Mouse (Mus musculus): ENCODE results near the gene Col2a1.
A peak's percentile ranks its signal among the peaks of the same experiment; 100 is the strongest.

Col2a1 gene

DNA sequence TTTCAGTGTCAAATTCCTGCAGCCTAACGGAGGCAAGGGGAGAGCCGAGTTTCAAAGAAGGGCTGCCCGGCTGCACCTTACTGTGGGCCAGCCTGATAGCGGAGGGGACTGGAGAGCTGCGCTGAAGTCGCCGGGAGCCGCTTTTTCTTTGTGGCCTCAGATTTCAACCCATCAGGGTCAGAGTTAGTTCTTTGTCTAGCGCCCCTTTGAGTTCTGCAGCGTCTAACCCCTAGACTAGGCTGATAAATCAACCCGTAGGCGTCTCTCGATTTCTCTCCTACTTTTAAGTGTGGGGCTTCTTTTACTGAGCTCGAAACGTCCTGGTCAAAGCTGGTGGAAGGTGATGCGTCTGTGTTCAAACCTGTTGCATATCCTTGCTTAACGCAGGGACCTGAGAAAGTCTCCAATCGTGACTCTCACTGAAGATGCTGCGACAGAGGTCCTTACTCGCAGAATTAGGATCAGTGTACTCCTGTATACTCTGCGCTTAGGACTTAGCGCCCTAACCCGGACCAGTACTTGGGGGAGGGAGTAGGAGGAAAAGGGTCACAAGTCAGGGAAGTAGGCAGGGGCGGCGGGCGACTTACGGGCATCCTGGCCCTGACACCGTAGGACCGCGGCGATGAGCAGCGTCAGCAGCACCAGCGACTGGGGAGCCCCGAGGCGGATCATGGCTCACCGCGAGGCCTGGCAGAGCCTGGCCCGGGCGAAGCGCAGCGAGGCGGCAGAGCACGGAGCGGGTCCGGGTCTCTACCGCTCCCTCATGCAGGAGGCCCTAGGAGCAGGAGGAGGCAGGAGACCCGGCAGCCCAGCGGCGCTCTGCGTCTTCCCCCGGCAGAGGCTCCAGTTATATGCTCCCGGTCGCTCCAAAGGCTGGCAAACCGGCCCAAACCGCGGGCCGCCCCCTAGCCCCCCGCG is at the start of gene Col2a1:
TSS of gene Col2a1 (minus strand) at position 874 of the 918 bp plus-strand sequence.
- DNase-seq (ENCODE audit: low spot score): no peak

- DNase-seq (ENCODE audit: low spot score): no peak
These were observed 47.2 kb upstream of the Col2a1 start for GRCm38 (mm10) chr15:98051685-98052084.

- DNase-seq (ENCODE audit: low spot score): no peak
These were observed 44.6 kb upstream of the Col2a1 start for GRCm38 (mm10) chr15:98048918-98049700.

DNA sequence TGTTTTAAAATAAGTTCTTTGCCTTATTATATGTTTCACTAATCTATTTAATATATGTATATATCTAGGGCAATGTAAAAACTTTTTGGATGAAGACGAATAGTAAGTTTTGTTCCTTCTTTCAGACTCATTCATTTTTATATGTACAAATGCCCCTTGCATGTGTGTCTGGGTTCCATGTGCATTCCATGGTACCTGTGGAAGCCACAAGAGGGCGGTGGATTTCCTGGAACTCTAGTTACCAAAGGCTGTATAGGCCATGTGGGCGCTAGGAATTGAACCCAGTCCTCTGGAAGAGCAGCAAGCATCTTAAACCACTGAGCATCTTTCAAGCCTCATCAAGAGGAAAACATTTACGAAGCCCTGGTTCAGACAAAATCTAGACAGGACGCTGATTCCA is 39.9 kb upstream of the Col2a1 start:
- DNase-seq (ENCODE audit: low spot score): no peak

DNA sequence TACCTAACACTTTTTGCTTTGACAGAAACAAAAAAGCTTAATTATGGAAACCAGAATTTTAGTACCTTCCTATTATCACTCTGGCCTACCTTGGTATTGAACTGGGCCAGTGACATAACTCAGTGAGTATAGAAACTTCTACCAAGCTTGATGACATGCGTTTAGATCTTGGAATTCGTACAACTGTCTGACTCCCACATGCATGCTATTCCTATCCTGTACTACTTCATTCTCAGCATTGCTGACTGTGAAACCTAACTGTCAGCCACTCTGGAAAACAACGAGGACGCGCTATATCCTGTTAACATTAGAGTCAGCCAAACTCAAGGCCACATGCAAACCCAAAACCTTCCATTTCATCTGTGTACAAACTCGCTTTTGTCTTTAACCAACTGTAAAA is 39.5 kb upstream of the Col2a1 start:
- DNase-seq (ENCODE audit: low spot score): no peak

GRCm38 (mm10) chr15:98042508-98042907 is 38.0 kb upstream of the Col2a1 start:
- DNase-seq (ENCODE audit: low spot score): no peak

DNA sequence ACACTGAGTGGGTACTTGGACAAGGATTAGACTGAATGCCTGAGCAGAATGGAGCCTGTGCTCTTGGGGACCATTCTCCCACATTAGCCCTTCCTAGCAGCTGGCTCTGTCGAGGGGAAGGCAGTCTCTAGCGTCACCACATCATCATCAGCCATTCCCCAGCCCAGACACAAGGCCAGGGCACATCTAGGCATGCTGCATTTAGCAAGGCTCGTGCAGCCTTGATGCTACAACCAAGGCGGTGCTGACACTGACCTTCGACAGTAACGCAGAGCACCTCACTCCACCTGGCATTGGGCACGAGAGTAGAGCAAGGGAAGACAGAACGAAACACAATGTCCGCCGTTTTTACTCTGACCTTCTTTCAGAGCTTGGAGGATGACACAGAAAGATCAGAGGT is 35.2 kb upstream of the Col2a1 start:
- no peak for DNase-seq (ENCODE audit: low spot score)

DNA sequence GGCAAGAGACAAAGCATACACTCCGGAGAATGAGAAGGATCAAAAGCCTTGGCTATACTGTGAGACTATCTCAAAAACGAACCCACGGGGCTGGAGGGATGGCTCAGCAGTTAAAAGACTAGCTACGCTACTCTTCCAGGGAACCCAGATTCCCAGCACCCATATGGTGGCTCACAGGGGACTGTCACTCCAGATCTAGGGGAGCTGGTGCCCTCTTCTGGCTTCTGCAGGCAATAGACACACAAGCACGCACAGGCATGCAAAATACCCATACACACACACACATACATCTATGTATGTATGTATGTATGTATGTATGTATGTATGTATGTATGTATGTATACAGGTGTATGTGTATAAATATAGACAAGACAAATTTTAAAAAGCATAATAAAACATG is 32.1 kb upstream of the Col2a1 start:
- DNase-seq (ENCODE audit: low spot score): no peak

GRCm38 (mm10) chr15:98035076-98035755 is 30.7 kb upstream of the Col2a1 start:
- DNase-seq (ENCODE audit: low spot score): no peak

- DNase-seq (ENCODE audit: low spot score): no peak
These were observed 28.8 kb upstream of the Col2a1 start for GRCm38 (mm10) chr15:98033233-98033748.

GRCm38 (mm10) chr15:98029798-98030197 is 25.3 kb upstream of the Col2a1 start:
- DNase-seq (ENCODE audit: low spot score): no peak

DNA sequence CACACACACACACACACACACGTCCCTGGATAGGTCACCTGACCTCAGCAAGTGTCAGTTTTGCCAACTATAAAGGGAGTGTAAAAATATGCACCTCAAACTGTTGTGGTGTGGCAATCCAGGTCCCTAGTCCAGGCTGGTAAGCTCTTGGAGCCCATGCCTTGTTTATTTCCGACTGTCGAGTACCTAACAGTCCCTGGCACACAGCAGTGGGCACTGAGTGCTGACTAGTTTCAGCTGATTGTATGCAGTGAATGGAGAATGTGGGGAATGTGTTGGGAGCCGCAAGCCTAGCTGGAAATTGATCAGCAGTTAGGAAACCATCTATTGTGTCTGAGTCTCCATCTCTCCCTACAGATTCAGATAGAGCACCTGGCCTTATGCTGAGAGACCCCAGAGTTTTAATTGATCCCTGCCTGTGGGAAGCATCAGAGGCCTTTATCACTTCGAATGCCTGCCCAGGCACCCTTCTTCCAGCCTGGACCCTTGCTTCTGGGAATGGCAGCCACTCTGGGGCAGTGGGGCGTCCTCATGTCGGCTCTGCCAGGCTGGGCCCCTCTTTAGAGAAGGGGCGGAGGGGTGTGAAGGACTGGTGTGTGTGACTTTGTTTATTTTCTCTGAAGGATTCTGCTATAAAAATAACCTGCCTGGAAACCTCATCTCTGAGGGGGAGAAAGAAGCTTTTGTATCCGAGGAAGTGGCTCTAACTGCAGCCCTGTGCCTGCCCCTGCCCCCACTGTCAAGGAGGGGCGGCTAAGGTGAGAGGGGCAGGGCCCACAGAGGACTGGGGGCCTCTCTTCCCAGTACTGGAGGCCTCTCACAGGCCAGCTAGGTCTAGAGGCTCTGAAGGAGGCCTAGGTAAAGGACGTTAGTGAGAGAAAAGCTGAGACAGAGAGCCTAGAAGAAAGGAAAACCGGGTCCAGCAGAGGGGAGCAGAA is 22.7 kb upstream of the Col2a1 start:
- DNase-seq (ENCODE audit: low spot score): peak; percentile 27

DNA sequence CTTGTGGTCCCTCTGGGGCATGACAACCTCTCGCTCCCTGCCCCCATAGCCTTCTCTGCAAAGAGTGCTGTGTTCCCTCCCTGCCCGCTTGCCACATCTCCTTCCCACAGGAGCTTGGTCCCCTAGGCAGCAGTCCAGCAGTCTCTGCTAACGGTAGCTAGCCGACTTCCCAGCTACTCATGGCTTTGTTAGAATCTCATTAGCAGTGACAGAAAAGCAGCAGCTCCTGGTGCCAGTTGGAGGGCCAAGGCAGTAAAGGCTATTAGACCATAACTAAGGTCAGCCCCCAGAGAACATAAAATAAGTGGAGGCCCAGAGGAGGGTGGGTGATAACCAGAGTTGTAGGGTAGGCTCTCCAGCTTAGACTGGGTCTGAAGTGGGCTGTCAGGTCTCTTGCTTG is 21.1 kb upstream of the Col2a1 start:
- DNase-seq (ENCODE audit: low spot score): no peak

- DNase-seq (ENCODE audit: low spot score): no peak
These were observed 18.6 kb upstream of the Col2a1 start for GRCm38 (mm10) chr15:98023137-98023536.

DNA sequence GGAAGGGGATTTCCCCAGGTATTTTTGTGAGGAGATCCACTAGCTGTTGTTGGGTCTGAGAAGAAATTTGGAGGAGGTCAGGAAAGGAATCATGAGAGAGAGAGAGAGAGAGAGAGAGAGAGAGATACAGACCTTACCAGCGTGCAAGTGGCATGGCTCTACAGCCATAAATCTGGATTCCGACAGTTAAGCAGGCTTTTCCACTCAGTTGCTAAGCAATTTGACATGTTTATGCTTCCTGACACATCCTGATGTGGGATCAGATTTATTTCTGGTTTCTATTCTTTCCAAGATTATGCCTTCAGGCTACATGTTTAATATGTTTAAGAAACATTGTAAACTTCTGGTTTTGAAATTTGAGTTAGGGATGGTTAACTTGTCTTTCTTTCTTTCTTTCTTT is 17.4 kb upstream of the Col2a1 start:
- DNase-seq (ENCODE audit: low spot score): no peak

- DNase-seq (ENCODE audit: low spot score): no peak
These were observed 14.6 kb upstream of the Col2a1 start for GRCm38 (mm10) chr15:98019047-98019446.

GRCm38 (mm10) chr15:98017925-98018324 is 13.4 kb upstream of the Col2a1 start:
- no peak for DNase-seq (ENCODE audit: low spot score)

DNA sequence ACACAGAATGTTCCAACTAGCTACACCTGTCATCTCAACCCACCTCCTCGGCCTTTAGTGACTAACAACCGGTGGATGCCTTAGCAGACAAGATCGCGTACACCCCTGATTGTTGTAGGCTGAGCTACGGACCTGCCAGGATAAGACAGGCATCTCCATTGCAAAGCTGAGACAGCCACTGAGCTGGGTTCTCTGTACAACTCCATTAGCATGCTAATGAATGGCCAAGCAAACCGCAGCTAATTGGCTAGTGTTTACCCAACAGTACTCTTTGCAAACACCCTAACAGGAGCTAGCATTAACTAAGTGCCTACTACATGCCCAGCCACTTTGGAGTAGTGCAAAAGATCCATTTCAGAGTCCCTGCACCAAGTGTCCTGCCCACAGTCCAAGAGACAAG is 8.3 kb upstream of the Col2a1 start:
- no peak for DNase-seq (ENCODE audit: low spot score)

GRCm38 (mm10) chr15:98005181-98005580 is 686 bp upstream of the Col2a1 start:
- DNase-seq (ENCODE audit: low spot score): no peak

DNA sequence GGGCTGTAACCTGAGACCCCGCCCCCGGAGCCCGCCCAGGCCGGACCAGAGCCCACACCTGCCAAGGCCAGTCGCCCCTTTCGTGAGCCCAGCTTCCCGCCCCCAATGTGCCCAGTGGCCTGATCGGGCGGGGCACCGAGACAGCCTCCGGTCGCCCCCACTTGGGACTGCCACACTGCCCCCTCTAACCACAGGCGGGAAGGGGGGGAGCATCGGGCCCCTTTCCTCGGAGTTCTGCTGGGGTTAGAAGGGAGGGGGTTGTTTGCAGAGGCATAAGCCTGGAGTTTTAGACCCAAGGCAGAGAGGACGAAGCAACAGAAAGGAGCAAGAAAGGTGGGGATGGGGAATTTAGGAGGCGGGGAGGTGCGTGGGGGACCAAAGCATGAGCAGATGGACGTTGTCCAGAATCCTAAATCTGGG is 255 bp upstream of the Col2a1 start:
- no peak for DNase-seq (ENCODE audit: low spot score)

Data from lung, postnatal 25 days (tissue).